Mouse (Mus musculus) hindbrain, embryonic 16.5 days (tissue): Measurements from ENCODE around the gene 4930402H24Rik. TPM values are rescaled to one million over a fixed set of nuclear protein-coding genes. Genes with fewer than 3 reads are reported as not detected.
A peak's percentile ranks its signal among the peaks of the same experiment; 100 is the strongest.

Experiments
- ATAC-seq: fragments of 200-750 bp; cut with Nextera tagmentation; 2 replicates; pipeline ENCODE4 v1.8.0; 2017; ENCODE audit warnings: moderate TSS enrichment, moderate library complexity
- H3K27ac ChIP-seq: fragments of 300-500 bp; sonication (generic); 2 replicates; pipeline ENCODE4 v1.5.1; 2014; ENCODE audit warnings: low read depth, mild to moderate bottlenecking, control low read depth, low read length, moderate library complexity
- H3K27me3 ChIP-seq: fragments of 300-500 bp; sonication (generic); replicated peaks from 2 replicates; pipeline ENCODE4 v1.6.1; 2014; ENCODE audit warnings: low read length; ENCODE audit not compliant: control insufficient read depth, insufficient read depth
- H3K36me3 ChIP-seq: fragments of 300-500 bp; sonication (generic); 2 replicates; pipeline ENCODE4 v1.6.1; 2014; ENCODE audit warnings: mild to moderate bottlenecking, low read length, moderate library complexity, mixed read lengths; ENCODE audit not compliant: control insufficient read depth, insufficient read depth
- H3K4me1 ChIP-seq: fragments of 300-500 bp; sonication (generic); 2 replicates; pipeline ENCODE4 v1.6.1; 2014; ENCODE audit warnings: low read depth, low read length; ENCODE audit not compliant: control insufficient read depth, insufficient read depth
- H3K4me2 ChIP-seq: fragments of 300-500 bp; sonication (generic); 2 replicates; pipeline ENCODE4 v1.6.1; 2014; ENCODE audit warnings: mild to moderate bottlenecking, low read length, control low read depth, moderate library complexity
- H3K4me3 ChIP-seq: fragments of 300-500 bp; sonication (generic); 2 replicates; pipeline ENCODE4 v1.5.1; 2014; ENCODE audit warnings: mild to moderate bottlenecking, low read length, control low read depth, moderate library complexity
- H3K9ac ChIP-seq: fragments of 300-500 bp; sonication (generic); 2 replicates; pipeline ENCODE4 v1.6.1; 2014; ENCODE audit warnings: low read depth, mild to moderate bottlenecking, control low read depth, low read length, moderate library complexity
- H3K9me3 ChIP-seq: fragments of 300-500 bp; sonication (generic); 2 replicates; pipeline ENCODE4 v1.6.1; 2014; ENCODE audit warnings: mild to moderate bottlenecking, low read length, moderate library complexity; ENCODE audit not compliant: control insufficient read depth
- WGBS: fragments of 180-500 bp; shearing (Covaris S2); extraction: QIAGEN DNeasy Blood & Tissue Kit; methylation state at CpG from one replicate; pipeline ENCODE4 v1.1.7; 2014; 5-methylcytosine and 5-hydroxymethylcytosine counted together
- polyA plus RNA-seq: library from polyadenylated mRNA; unstranded; fragments of >200 nt; fragmentation: Nextera tagmentation; extraction: Ambion mirVana; gene quantifications from 2 replicates; pipeline ENCODE4 v1.2.1, GENCODE M21; 2015

4930402H24Rik gene
- polyA plus RNA-seq, 1 experiment from 2014 or later, result 78.7 TPM

GRCm38 (mm10) chr2:130812487-130812886, 93.7 kb downstream of the 4930402H24Rik start:
- Histone ChIP-seq H3K4me2 (no peak overlapping the region), H3K9ac (no peak overlapping the region), H3K4me3 (no peak overlapping the region), H3K9me3 (no peaks in the 10 kb centered on the region), H3K27ac (no peak overlapping the region), H3K36me3 (peaks cover 50% of the 10 kb centered on the region), H3K4me1 (no peaks in the 10 kb centered on the region), H3K27me3 (no peaks in the 10 kb centered on the region)
- ATAC-seq, result no peak
- 97% methylated on average over 1 of the region's 1 CpGs for WGBS

GRCm38 (mm10) chr2:130805146-130805545, 101.1 kb downstream of the 4930402H24Rik start:
- WGBS, result 97% methylated on average over 3 of the region's 3 CpGs

GRCm38 (mm10) chr2:130803706-130804105, 102.5 kb downstream of the 4930402H24Rik start:
- H3K4me3 ChIP-seq, result no peak overlapping the region
- H3K4me2 ChIP-seq, result no peak overlapping the region
- peaks cover 35% of the 10 kb centered on the region for H3K36me3 ChIP-seq
- no peaks in the 10 kb centered on the region for H3K27me3 ChIP-seq
- 0 out of 2 replicates have a peak, but pooled peaks have one; percentile 30 for ATAC-seq
- no peak overlapping the region for H3K27ac ChIP-seq
- H3K9ac ChIP-seq, result no peak overlapping the region
- H3K9me3 ChIP-seq, result no peaks in the 10 kb centered on the region
- 58% methylated on average over 25 of the region's 25 CpGs for WGBS
- no peaks in the 10 kb centered on the region for H3K4me1 ChIP-seq

More at GRCm38 (mm10) chr2:130805146-130805545, 101.1 kb downstream of the 4930402H24Rik start:
- no peak overlapping the region for H3K4me3 ChIP-seq
- H3K27me3 ChIP-seq, result no peaks in the 10 kb centered on the region
- no peak overlapping the region for H3K27ac ChIP-seq
- H3K4me1 ChIP-seq, result no peaks in the 10 kb centered on the region
- no peaks in the 10 kb centered on the region for H3K9me3 ChIP-seq
- H3K4me2 ChIP-seq, result no peak overlapping the region
- no peak overlapping the region for H3K9ac ChIP-seq
- H3K36me3 ChIP-seq, result peaks cover 42% of the 10 kb centered on the region
- ATAC-seq, result no peak

- H3K4me1 ChIP-seq, result no peaks in the 10 kb centered on the region
- no peak overlapping the region for H3K9ac ChIP-seq
- no peaks in the 10 kb centered on the region for H3K9me3 ChIP-seq
- H3K4me3 ChIP-seq, result no peak overlapping the region
- no peak for ATAC-seq
- no peaks in the 10 kb centered on the region for H3K27me3 ChIP-seq
- 76% methylated on average over 8 of the region's 8 CpGs for WGBS
- no peak overlapping the region for H3K4me2 ChIP-seq
- H3K27ac ChIP-seq, result no peak overlapping the region
- peaks cover 28% of the 10 kb centered on the region for H3K36me3 ChIP-seq
Measured at GRCm38 (mm10) chr2:130795731-130796130, 110.5 kb downstream of the 4930402H24Rik start.

DNA sequence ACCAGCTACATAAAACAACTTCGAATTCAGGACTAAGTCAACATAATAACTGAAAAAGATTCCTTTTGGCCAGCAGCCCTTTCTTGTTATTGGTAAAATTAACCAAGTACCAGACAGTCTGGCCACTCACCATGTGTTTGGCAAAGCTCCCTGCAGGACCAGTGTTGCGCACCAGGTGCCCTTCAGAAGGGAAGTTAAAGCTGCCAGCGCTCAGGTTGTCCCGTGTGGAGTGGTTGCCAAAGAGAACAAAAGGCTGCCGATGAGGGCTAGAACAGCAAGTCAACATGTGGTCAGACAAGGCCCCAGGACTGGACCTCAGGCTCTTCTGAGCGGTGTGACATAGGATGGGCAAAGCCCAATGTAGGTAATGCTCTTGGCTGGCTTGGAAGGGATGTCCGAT, 114.5 kb downstream of the 4930402H24Rik start:
- 92% methylated on average over 7 of the region's 7 CpGs for WGBS
- Histone ChIP-seq H3K4me1 (no peaks in the 10 kb centered on the region), H3K27ac (no peak overlapping the region), H3K9me3 (no peaks in the 10 kb centered on the region), H3K4me3 (no peak overlapping the region), H3K4me2 (no peak overlapping the region), H3K27me3 (no peaks in the 10 kb centered on the region), H3K9ac (no peak overlapping the region), H3K36me3 (peaks cover 31% of the 10 kb centered on the region)
- ATAC-seq, result no peak

GRCm38 (mm10) chr2:130789642-130790041, 116.6 kb downstream of the 4930402H24Rik start:
- Histone ChIP-seq H3K4me3 (no peak overlapping the region), H3K9me3 (no peaks in the 10 kb centered on the region), H3K36me3 (peaks cover 38% of the 10 kb centered on the region), H3K9ac (no peak overlapping the region), H3K27me3 (no peaks in the 10 kb centered on the region), H3K4me2 (no peak overlapping the region), H3K4me1 (no peaks in the 10 kb centered on the region), H3K27ac (no peak overlapping the region)
- 91% methylated on average over 6 of the region's 6 CpGs for WGBS
- ATAC-seq, result no peak

DNA sequence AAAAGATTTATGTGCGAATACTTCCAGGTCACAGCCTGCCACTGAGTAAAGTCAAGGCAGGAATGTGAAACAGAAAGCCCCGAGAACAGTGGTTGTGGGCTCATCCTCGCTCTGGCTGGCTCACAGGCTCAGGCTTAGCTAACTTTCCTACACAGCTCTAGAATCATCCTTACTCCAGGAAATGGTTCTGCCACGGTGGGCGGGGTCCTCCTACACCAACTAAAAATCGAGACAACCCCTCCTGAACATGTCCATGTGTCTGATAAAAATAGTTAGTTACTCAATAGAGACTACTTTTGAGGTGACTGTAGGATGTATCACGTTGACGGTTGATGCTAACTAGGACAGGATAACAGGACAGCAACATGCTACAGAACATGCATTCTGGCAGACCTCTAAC, 117.2 kb downstream of the 4930402H24Rik start:
- WGBS, result 92% methylated on average over 8 of the region's 8 CpGs
- H3K27ac ChIP-seq, result no peak overlapping the region
- no peaks in the 10 kb centered on the region for H3K9me3 ChIP-seq
- no peak overlapping the region for H3K4me2 ChIP-seq
- no peak overlapping the region for H3K4me3 ChIP-seq
- no peak overlapping the region for H3K9ac ChIP-seq
- H3K36me3 ChIP-seq, result peaks cover 40% of the 10 kb centered on the region
- ATAC-seq, result no peak
- H3K27me3 ChIP-seq, result no peaks in the 10 kb centered on the region
- H3K4me1 ChIP-seq, result no peaks in the 10 kb centered on the region

GRCm38 (mm10) chr2:130784939-130785338, 121.3 kb downstream of the 4930402H24Rik start:
- WGBS, result 77% methylated on average over 3 of the region's 3 CpGs
- Histone ChIP-seq H3K4me1 (no peaks in the 10 kb centered on the region), H3K27me3 (no peaks in the 10 kb centered on the region), H3K9me3 (no peaks in the 10 kb centered on the region), H3K4me2 (no peak overlapping the region), H3K9ac (no peak overlapping the region), H3K4me3 (no peak overlapping the region), H3K27ac (no peak overlapping the region), H3K36me3 (peaks cover 42% of the 10 kb centered on the region)
- no peak for ATAC-seq

- ATAC-seq, result no peak
- H3K4me2 ChIP-seq, result no peak overlapping the region
- H3K4me1 ChIP-seq, result no peaks in the 10 kb centered on the region
- no peaks in the 10 kb centered on the region for H3K9me3 ChIP-seq
- H3K4me3 ChIP-seq, result no peak overlapping the region
- peaks cover 57% of the 10 kb centered on the region for H3K36me3 ChIP-seq
- no peak overlapping the region for H3K9ac ChIP-seq
- no peak overlapping the region for H3K27ac ChIP-seq
- H3K27me3 ChIP-seq, result no peaks in the 10 kb centered on the region
- 71% methylated on average over 2 of the region's 2 CpGs for WGBS
Measured at GRCm38 (mm10) chr2:130780615-130781303, 125.4 kb downstream of the 4930402H24Rik start.
